Mouse (Mus musculus) cerebellum, postnatal 4 days (tissue): Measurements from ENCODE around the gene Brsk2.
A peak's percentile ranks its signal among the peaks of the same experiment; 100 is the strongest.
"Not testable (repeated sequence)": the region's sequence is repeated elsewhere in the genome, so short reads cannot be mapped to it uniquely, and the experiment has no call there.

Experiments used
- DNase-seq, 2 experiments: peaks; one replicate each; pipeline ENCODE4 v3.0.0; 2022; ENCODE audit warnings: low spot score in 2 of 2, mixed read lengths in 1 of 2

Gene Brsk2

GRCm38 (mm10) chr7:141948906-141949798, at the start of gene Brsk2:
Gene Brsk2 (plus strand): TSS chr7:141949751.
- peak; percentile 98 for DNase-seq

- DNase-seq = no peak
These were observed 47.7 kb upstream of the Brsk2 start for GRCm38 (mm10) chr7:141901825-141902224.

- peak; percentile 97 to 99 for DNase-seq
These were observed 47.3 kb upstream of the Brsk2 start for GRCm38 (mm10) chr7:141902269-141902729.

- DNase-seq = no peak
These were observed 46.8 kb upstream of the Brsk2 start for GRCm38 (mm10) chr7:141902791-141903190.

- no peak for DNase-seq
These were observed 41.0 kb upstream of the Brsk2 start for GRCm38 (mm10) chr7:141908591-141908990.

- DNase-seq = no peak
These were observed 38.2 kb upstream of the Brsk2 start for GRCm38 (mm10) chr7:141911305-141911704.

GRCm38 (mm10) chr7:141918407-141918806, 31.1 kb upstream of the Brsk2 start, which contains the start of gene Tollip:
Gene Tollip (minus strand): TSS chr7:141918507.
- DNase-seq = no peak

GRCm38 (mm10) chr7:141924121-141924520, 25.4 kb upstream of the Brsk2 start:
- DNase-seq = not testable (repeated sequence)

GRCm38 (mm10) chr7:141924917-141925316, 24.6 kb upstream of the Brsk2 start:
- peak; percentile 84 to 87 for DNase-seq

GRCm38 (mm10) chr7:141928642-141929041, 20.9 kb upstream of the Brsk2 start:
- DNase-seq = no peak

GRCm38 (mm10) chr7:141934128-141934898, 15.2 kb upstream of the Brsk2 start:
- peak; percentile 47 to 83 for DNase-seq

- no peak for DNase-seq
These were observed 14.6 kb upstream of the Brsk2 start for GRCm38 (mm10) chr7:141934951-141935350.

- DNase-seq = no peak
These were observed 6.1 kb upstream of the Brsk2 start for GRCm38 (mm10) chr7:141943444-141943843.

GRCm38 (mm10) chr7:141945927-141946326, 3.6 kb upstream of the Brsk2 start:
- DNase-seq = peak in 1 of 2 experiments; percentile 42

- DNase-seq = no peak
These were observed 2.0 kb upstream of the Brsk2 start for GRCm38 (mm10) chr7:141947512-141947911.

- DNase-seq = no peak
These were observed 1.5 kb upstream of the Brsk2 start for GRCm38 (mm10) chr7:141948045-141948444.

GRCm38 (mm10) chr7:141949799-141950103, 200 bp downstream of the Brsk2 start:
- no peak for DNase-seq

GRCm38 (mm10) chr7:141950104-141951013, 808 bp downstream of the Brsk2 start:
- peak in 1 of 2 experiments; percentile 77 for DNase-seq

GRCm38 (mm10) chr7:141951821-141952220, 2.3 kb downstream of the Brsk2 start:
- no peak for DNase-seq

GRCm38 (mm10) chr7:141952920-141953319, 3.4 kb downstream of the Brsk2 start:
- DNase-seq = no peak

- no peak for DNase-seq
These were observed 4.1 kb downstream of the Brsk2 start for GRCm38 (mm10) chr7:141953616-141954015.
